Mouse (Mus musculus) limb, embryonic 11.5 days (tissue): ENCODE measurements at regions not wholly inside any gene's neighbourhood (a gene's known extent, or its start where the extent isn't known, plus 50 kb on each side); places are given as distances from the start of the nearest gene placed in this dataset.

ENCODE experiments used
- ATAC-seq: fragments of 200-750 bp; cut with Nextera tagmentation; 2 replicates; pipeline ENCODE4 v1.8.0; 2017; ENCODE audit warnings: low read depth; ENCODE audit not compliant: insufficient number of reproducible peaks, low FRiP score, low TSS enrichment
- DNase-seq: peaks from one replicate; pipeline ENCODE4 v3.0.0-alpha.2; 2015; ENCODE audit warnings: low spot score
- H3K27ac ChIP-seq: fragments of 300-500 bp; sonication (generic); replicated peaks from 2 replicates; pipeline ENCODE4 v1.5.1; 2014; ENCODE audit warnings: low read depth, mild to moderate bottlenecking, low read length
- H3K27me3 ChIP-seq: fragments of 300-500 bp; sonication (generic); 2 replicates; pipeline ENCODE4 v1.6.1; 2014; ENCODE audit warnings: mild to moderate bottlenecking, low read length, mixed read lengths; ENCODE audit not compliant: control insufficient read depth, insufficient read depth
- H3K36me3 ChIP-seq: fragments of 300-500 bp; sonication (generic); 2 replicates; pipeline ENCODE4 v1.6.1; 2014; ENCODE audit warnings: mild to moderate bottlenecking, low read length, moderate library complexity, mixed read lengths; ENCODE audit not compliant: control insufficient read depth, insufficient read depth
- H3K4me1 ChIP-seq: fragments of 300-500 bp; sonication (generic); 2 replicates; pipeline ENCODE4 v1.6.1; 2014; ENCODE audit warnings: low read length, mixed read lengths; ENCODE audit not compliant: control insufficient read depth, insufficient read depth
- H3K4me2 ChIP-seq: fragments of 300-500 bp; sonication (generic); 2 replicates; pipeline ENCODE4 v1.6.1; 2014; ENCODE audit warnings: low read depth, mild to moderate bottlenecking, moderate library complexity; ENCODE audit not compliant: severe bottlenecking
- H3K4me3 ChIP-seq: fragments of 300-500 bp; sonication (generic); 2 replicates; pipeline ENCODE4 v1.5.1; 2014; ENCODE audit warnings: low read depth, low read length
- H3K9ac ChIP-seq: fragments of 300-500 bp; sonication (generic); 2 replicates; pipeline ENCODE4 v1.6.1; 2014; ENCODE audit warnings: mild to moderate bottlenecking, low read length
- H3K9me3 ChIP-seq: fragments of 300-500 bp; sonication (generic); 2 replicates; pipeline ENCODE4 v1.6.1; 2016; ENCODE audit warnings: low read length; ENCODE audit not compliant: control insufficient read depth
- WGBS: fragments of 180-500 bp; shearing (Covaris S2); extraction: QIAGEN DNeasy Blood & Tissue Kit; methylation state at CpG from one replicate; pipeline ENCODE4 v1.1.7; 2014; 5-methylcytosine and 5-hydroxymethylcytosine counted together

GRCm38 (mm10) chr14:76854965-76855364 is 181.6 kb upstream of the Ccdc122 start:
- Histone ChIP-seq H3K4me2 (no peak overlapping the region), H3K4me3 (no peak overlapping the region), H3K9me3 (no peaks in the 10 kb centered on the region), H3K27me3 (no peaks in the 10 kb centered on the region), H3K4me1 (peaks cover 9% of the 10 kb centered on the region), H3K36me3 (no peaks in the 10 kb centered on the region), H3K27ac (no peak overlapping the region), H3K9ac (no peak overlapping the region)
- DNase-seq (no peak), ATAC-seq (no peak)
- 68% methylated on average over 11 of the region's 11 CpGs for WGBS

- Histone ChIP-seq H3K27me3 (no peaks in the 10 kb centered on the region), H3K4me2 (no peak overlapping the region), H3K4me3 (no peak overlapping the region), H3K9ac (no peak overlapping the region), H3K4me1 (no peaks in the 10 kb centered on the region), H3K9me3 (no peaks in the 10 kb centered on the region), H3K36me3 (no peaks in the 10 kb centered on the region), H3K27ac (no peak overlapping the region)
- 69% methylated on average over 10 of the region's 10 CpGs for WGBS
- DNase-seq (no peak), ATAC-seq (no peak)
These were observed 184.9 kb upstream of the Ccdc122 start for GRCm38 (mm10) chr14:76851473-76852214.

DNA sequence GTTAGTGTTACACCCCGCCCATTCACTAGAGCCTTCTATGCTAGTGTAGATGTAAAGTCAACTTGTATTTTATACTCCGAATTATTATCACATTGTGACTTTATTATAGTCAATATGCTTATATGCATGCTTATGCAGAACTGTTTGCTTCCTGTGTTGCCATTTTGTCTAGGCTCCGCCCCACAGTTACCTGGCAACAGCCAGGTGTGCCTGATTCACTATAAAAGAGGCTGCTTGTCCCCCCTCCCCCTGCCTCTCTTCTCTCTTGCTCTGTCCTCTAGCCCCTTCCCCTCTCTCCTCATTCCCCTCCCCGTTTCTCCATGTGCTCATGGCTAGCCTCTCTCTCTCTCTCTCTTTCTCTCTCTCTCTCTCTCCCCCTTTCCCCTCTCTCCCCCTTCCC is 185.9 kb upstream of the Ccdc122 start:
- 92% methylated on average over 4 of the region's 4 CpGs for WGBS

DNA sequence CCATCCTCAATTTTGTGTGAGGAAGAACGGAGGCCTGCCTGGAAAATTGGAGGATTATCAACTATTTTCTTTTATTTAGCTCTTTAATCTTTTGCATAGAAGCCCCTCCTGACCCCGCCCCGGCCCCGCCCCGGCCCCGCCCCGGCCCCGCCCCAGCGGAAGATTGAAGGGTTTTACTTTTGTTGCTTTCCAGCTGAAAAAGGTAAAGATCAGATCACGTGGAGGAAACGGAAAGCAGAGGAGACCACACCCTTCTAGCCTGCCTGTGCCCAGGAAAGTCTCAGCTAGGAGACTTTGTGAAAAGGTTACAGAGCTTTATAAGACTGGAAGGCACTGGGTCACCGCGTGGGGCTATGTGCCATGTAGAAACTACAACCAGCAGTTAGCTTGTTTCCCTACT is 186.5 kb upstream of the Ccdc122 start:
- Histone ChIP-seq H3K27ac (no peak overlapping the region), H3K9ac (no peak overlapping the region), H3K36me3 (no peaks in the 10 kb centered on the region), H3K9me3 (no peaks in the 10 kb centered on the region), H3K4me3 (no peak overlapping the region), H3K4me1 (no peaks in the 10 kb centered on the region), H3K27me3 (no peaks in the 10 kb centered on the region), H3K4me2 (no peak overlapping the region)
- 37% methylated on average over 13 of the region's 13 CpGs for WGBS
- ATAC-seq, result no peak
- no peak for DNase-seq

More for the DNA sequence above, 185.9 kb upstream of the Ccdc122 start:
- no peak overlapping the region for H3K4me3 ChIP-seq
- DNase-seq (no peak), ATAC-seq (no peak)
- H3K9me3 ChIP-seq, result no peaks in the 10 kb centered on the region
- H3K36me3 ChIP-seq, result no peaks in the 10 kb centered on the region
- H3K4me1 ChIP-seq, result no peaks in the 10 kb centered on the region
- no peak overlapping the region for H3K27ac ChIP-seq
- no peak overlapping the region for H3K4me2 ChIP-seq
- no peak overlapping the region for H3K9ac ChIP-seq
- no peaks in the 10 kb centered on the region for H3K27me3 ChIP-seq

GRCm38 (mm10) chr14:76849636-76850035 is 186.9 kb upstream of the Ccdc122 start:
- Histone ChIP-seq H3K27ac (no peak overlapping the region), H3K36me3 (no peaks in the 10 kb centered on the region), H3K4me1 (no peaks in the 10 kb centered on the region), H3K27me3 (no peaks in the 10 kb centered on the region), H3K4me3 (no peak overlapping the region), H3K9me3 (no peaks in the 10 kb centered on the region), H3K4me2 (no peak overlapping the region), H3K9ac (no peak overlapping the region)
- no peak for DNase-seq
- ATAC-seq, result no peak
- WGBS, result 67% methylated on average over 6 of the region's 6 CpGs

DNA sequence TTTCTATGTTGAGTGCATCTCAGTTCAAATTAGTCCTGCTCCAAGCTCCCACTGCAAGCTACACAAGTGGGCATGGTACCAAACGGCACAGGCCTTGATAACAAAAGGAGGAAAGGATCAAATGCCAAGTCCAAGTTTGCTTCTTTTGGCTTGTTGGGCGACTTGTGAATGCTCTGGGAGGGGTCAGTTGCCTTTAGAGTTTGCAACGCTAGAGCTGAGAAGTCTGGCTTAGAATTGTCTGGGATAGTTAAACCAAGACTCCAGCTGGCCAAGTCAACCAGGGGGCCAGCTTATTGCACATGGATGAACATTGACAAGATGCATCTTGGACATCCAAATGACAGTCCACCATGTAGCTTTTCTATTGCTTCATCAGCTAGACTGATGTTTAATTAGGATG is 187.5 kb upstream of the Ccdc122 start:
- no peaks in the 10 kb centered on the region for H3K9me3 ChIP-seq

DNA sequence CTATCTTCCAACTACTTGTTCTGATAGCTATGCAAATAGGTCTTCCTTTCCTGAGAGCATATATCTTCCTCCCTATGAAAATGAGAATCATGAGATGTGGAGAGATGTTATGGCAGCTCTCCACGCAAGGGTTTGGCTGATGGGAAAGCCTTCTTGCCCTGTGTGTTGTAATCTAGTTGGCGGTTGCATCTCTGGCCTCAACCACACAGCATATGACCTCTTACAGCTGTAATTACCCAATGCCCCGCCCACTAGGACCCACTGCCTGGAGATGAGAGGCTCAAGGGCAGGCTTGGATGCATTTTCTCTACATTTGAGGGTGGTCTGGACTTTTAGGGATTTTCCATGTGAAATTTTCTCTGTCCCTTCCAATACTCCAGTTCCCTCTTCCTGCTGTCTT is 190.9 kb upstream of the Ccdc122 start:
- no peaks in the 10 kb centered on the region for H3K27me3 ChIP-seq
- H3K4me1 ChIP-seq, result no peaks in the 10 kb centered on the region
- H3K4me2 ChIP-seq, result no peak overlapping the region
- no peaks in the 10 kb centered on the region for H3K9me3 ChIP-seq
- H3K36me3 ChIP-seq, result no peaks in the 10 kb centered on the region
- no peak for DNase-seq
- ATAC-seq, result no peak
- WGBS, result 76% methylated on average over 3 of the region's 3 CpGs
- no peak overlapping the region for H3K27ac ChIP-seq
- no peak overlapping the region for H3K9ac ChIP-seq
- no peak overlapping the region for H3K4me3 ChIP-seq

More for the DNA sequence above, 187.5 kb upstream of the Ccdc122 start:
- no peak overlapping the region for H3K4me2 ChIP-seq
- no peak overlapping the region for H3K4me3 ChIP-seq
- H3K27ac ChIP-seq, result no peak overlapping the region
- DNase-seq, result no peak
- no peak for ATAC-seq
- 73% methylated on average over 3 of the region's 3 CpGs for WGBS
- H3K4me1 ChIP-seq, result no peaks in the 10 kb centered on the region
- H3K9ac ChIP-seq, result no peak overlapping the region
- no peaks in the 10 kb centered on the region for H3K27me3 ChIP-seq
- H3K36me3 ChIP-seq, result no peaks in the 10 kb centered on the region

GRCm38 (mm10) chr14:76844717-76845116 is 191.9 kb upstream of the Ccdc122 start:
- WGBS, result 100% methylated on average over 1 of the region's 1 CpGs

More at GRCm38 (mm10) chr14:76844717-76845116, 191.9 kb upstream of the Ccdc122 start:
- ATAC-seq (no peak), DNase-seq (no peak)
- H3K27me3 ChIP-seq, result no peaks in the 10 kb centered on the region
- H3K36me3 ChIP-seq, result no peaks in the 10 kb centered on the region
- H3K9ac ChIP-seq, result no peak overlapping the region
- no peak overlapping the region for H3K4me2 ChIP-seq
- H3K4me1 ChIP-seq, result no peaks in the 10 kb centered on the region
- H3K27ac ChIP-seq, result no peak overlapping the region
- H3K4me3 ChIP-seq, result no peak overlapping the region
- H3K9me3 ChIP-seq, result no peaks in the 10 kb centered on the region
